Mouse (Mus musculus): ENCODE measurements at regions not wholly inside any gene's neighbourhood (a gene's known extent, or its start where the extent isn't known, plus 50 kb on each side); places are given as distances from the start of the nearest gene placed in this dataset.

DNA sequence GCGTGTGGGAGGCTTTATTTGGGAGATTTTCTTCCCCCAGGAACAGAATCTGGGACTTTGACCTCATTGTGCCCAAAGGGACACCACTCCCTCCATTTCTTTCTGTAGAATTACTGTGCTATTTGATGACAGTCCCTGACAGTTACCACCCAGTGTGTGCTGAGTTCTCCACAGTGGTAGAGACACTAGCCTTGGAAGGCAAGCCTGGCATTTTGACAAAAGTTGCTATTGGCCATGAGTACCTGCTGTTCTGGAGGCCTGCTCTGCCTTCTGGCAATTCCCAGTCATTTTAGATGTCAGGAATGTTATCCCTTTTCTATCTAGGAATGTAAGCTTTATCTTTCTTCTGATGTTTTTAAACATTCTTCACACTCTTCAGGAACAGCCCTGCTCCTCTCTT, 108.3 kb downstream of the Efnb2 start:
- TF ChIP-seq POLR2A (IDR thresholded peaks at IDR 0.05; ENCODE audit: low read depth, low read length) = no peak
- TF ChIP-seq CTCF (IDR thresholded peaks at IDR 0.05; ENCODE audit: extremely low read depth, insufficient read depth, insufficient read length, insufficient replicate concordance) = no peak
